Mouse (Mus musculus) heart, embryonic 13.5 days (tissue): ENCODE measurements around the gene Ckmt2. TPM values are rescaled to one million over a fixed set of nuclear protein-coding genes. Genes with fewer than 3 reads are reported as not detected.

Experiments
- ATAC-seq: fragments of 200-750 bp; cut with Nextera tagmentation; 2 replicates; pipeline ENCODE4 v1.8.0; 2017; ENCODE audit warnings: moderate TSS enrichment; ENCODE audit not compliant: insufficient number of reproducible peaks, low FRiP score, low TSS enrichment; ENCODE audit errors: extremely low read depth
- H3K27ac ChIP-seq: fragments of 300-500 bp; sonication (generic); replicated peaks from 2 replicates; pipeline ENCODE4 v1.5.1; 2015; ENCODE audit warnings: moderate library complexity, mild to moderate bottlenecking, inconsistent platforms
- H3K27me3 ChIP-seq: fragments of 300-500 bp; sonication (generic); replicated peaks from 2 replicates; pipeline ENCODE4 v1.6.1; 2015; ENCODE audit warnings: mild to moderate bottlenecking, inconsistent platforms
- H3K36me3 ChIP-seq: fragments of 300-500 bp; sonication (generic); 2 replicates; pipeline ENCODE4 v1.6.1; 2015; ENCODE audit warnings: mild to moderate bottlenecking, inconsistent platforms
- H3K4me1 ChIP-seq: fragments of 300-500 bp; sonication (generic); 2 replicates; pipeline ENCODE4 v1.6.1; 2015; ENCODE audit warnings: inconsistent platforms
- H3K4me2 ChIP-seq: fragments of 300-500 bp; sonication (generic); 2 replicates; pipeline ENCODE4 v1.6.1; 2015; ENCODE audit warnings: inconsistent platforms, mild to moderate bottlenecking, moderate library complexity
- H3K4me3 ChIP-seq: fragments of 300-500 bp; sonication (generic); 2 replicates; pipeline ENCODE4 v1.5.1; 2015; ENCODE audit warnings: moderate library complexity, mild to moderate bottlenecking, inconsistent platforms
- H3K9ac ChIP-seq: fragments of 300-500 bp; sonication (generic); 2 replicates; pipeline ENCODE4 v1.6.1; 2015; ENCODE audit warnings: inconsistent platforms, mild to moderate bottlenecking, moderate library complexity
- H3K9me3 ChIP-seq: fragments of 300-500 bp; sonication (generic); 2 replicates; pipeline ENCODE4 v1.6.1; 2016; ENCODE audit warnings: inconsistent platforms
- WGBS: fragments of 180-500 bp; shearing (Covaris S2); methylation state at CpG from one replicate; pipeline ENCODE4 v1.1.7; 2015; ENCODE audit warnings: mixed read lengths; 5-methylcytosine and 5-hydroxymethylcytosine counted together
- polyA plus RNA-seq: library from polyadenylated mRNA; unstranded; fragments of >200 nt; fragmentation: Nextera tagmentation; extraction: Ambion mirVana; gene quantifications from 2 replicates; pipeline ENCODE4 v1.2.1, GENCODE M21; 2015

Ckmt2 gene
- polyA plus RNA-seq, 1 experiment from 2014 or later: 14.6 TPM

- H3K4me3 ChIP-seq: no peak overlapping the region
- H3K4me1 ChIP-seq: no peaks in the 10 kb centered on the region
- ATAC-seq: no peak
- H3K9ac ChIP-seq: no peak overlapping the region
- H3K27ac ChIP-seq: no peak overlapping the region
- H3K9me3 ChIP-seq: peaks cover 7% of the 10 kb centered on the region
- H3K36me3 ChIP-seq: no peaks in the 10 kb centered on the region
- H3K27me3 ChIP-seq: no peaks in the 10 kb centered on the region
- no peak overlapping the region for H3K4me2 ChIP-seq
- WGBS: 83% methylated on average over 1 of the region's 1 CpGs
These were observed 8.1 kb downstream of the Ckmt2 start for GRCm38 (mm10) chr13:91868577-91868976.

- Histone ChIP-seq H3K27me3 (no peaks in the 10 kb centered on the region), H3K4me2 (no peak overlapping the region), H3K4me3 (no peak overlapping the region), H3K9ac (no peak overlapping the region), H3K4me1 (peaks cover 5% of the 10 kb centered on the region), H3K27ac (no peak overlapping the region), H3K36me3 (no peaks in the 10 kb centered on the region), H3K9me3 (no peaks in the 10 kb centered on the region)
- 76% methylated on average over 7 of the region's 7 CpGs for WGBS
- ATAC-seq: no peak
These were observed 17.9 kb downstream of the Ckmt2 start for GRCm38 (mm10) chr13:91858835-91859234.

- no peaks in the 10 kb centered on the region for H3K27me3 ChIP-seq
- H3K4me3 ChIP-seq: no peak overlapping the region
- H3K9me3 ChIP-seq: no peaks in the 10 kb centered on the region
- H3K4me2 ChIP-seq: no peak overlapping the region
- H3K9ac ChIP-seq: no peak overlapping the region
- ATAC-seq: no peak
- no peak overlapping the region for H3K27ac ChIP-seq
- H3K4me1 ChIP-seq: peaks cover 5% of the 10 kb centered on the region
- H3K36me3 ChIP-seq: no peaks in the 10 kb centered on the region
- WGBS: 53% methylated on average over 8 of the region's 8 CpGs
These were observed 19.3 kb downstream of the Ckmt2 start for GRCm38 (mm10) chr13:91857427-91857826.

GRCm38 (mm10) chr13:91854412-91854811 lies 22.3 kb downstream of the Ckmt2 start:
- ATAC-seq: no peak

GRCm38 (mm10) chr13:91827876-91828275 lies 48.8 kb downstream of the Ckmt2 start:
- Histone ChIP-seq H3K9me3 (no peaks in the 10 kb centered on the region), H3K9ac (no peak overlapping the region), H3K27ac (no peak overlapping the region), H3K4me3 (no peak overlapping the region), H3K36me3 (no peaks in the 10 kb centered on the region), H3K4me1 (no peaks in the 10 kb centered on the region), H3K27me3 (no peaks in the 10 kb centered on the region), H3K4me2 (no peak overlapping the region)
- no peak for ATAC-seq

More at GRCm38 (mm10) chr13:91854412-91854811, 22.3 kb downstream of the Ckmt2 start:
- Histone ChIP-seq H3K27me3 (no peaks in the 10 kb centered on the region), H3K27ac (no peak overlapping the region), H3K9ac (no peak overlapping the region), H3K9me3 (no peaks in the 10 kb centered on the region), H3K36me3 (no peaks in the 10 kb centered on the region), H3K4me1 (no peaks in the 10 kb centered on the region), H3K4me3 (no peak overlapping the region), H3K4me2 (no peak overlapping the region)
- 65% methylated on average over 3 of the region's 3 CpGs for WGBS

- 76% methylated on average over 2 of the region's 2 CpGs for WGBS
- H3K4me3 ChIP-seq: no peak overlapping the region
- H3K9ac ChIP-seq: no peak overlapping the region
- no peak for ATAC-seq
- H3K4me1 ChIP-seq: no peaks in the 10 kb centered on the region
- no peak overlapping the region for H3K27ac ChIP-seq
- H3K9me3 ChIP-seq: no peaks in the 10 kb centered on the region
- H3K4me2 ChIP-seq: no peak overlapping the region
- H3K36me3 ChIP-seq: no peaks in the 10 kb centered on the region
- no peaks in the 10 kb centered on the region for H3K27me3 ChIP-seq
These were observed 50.6 kb downstream of the Ckmt2 start for GRCm38 (mm10) chr13:91826066-91826465.

GRCm38 (mm10) chr13:91824845-91825550 lies 51.7 kb downstream of the Ckmt2 start:
- no peak overlapping the region for H3K27ac ChIP-seq
- no peak overlapping the region for H3K9ac ChIP-seq
- no peaks in the 10 kb centered on the region for H3K27me3 ChIP-seq
- no peaks in the 10 kb centered on the region for H3K4me1 ChIP-seq
- ATAC-seq: no peak
- H3K36me3 ChIP-seq: no peaks in the 10 kb centered on the region
- H3K4me2 ChIP-seq: no peak overlapping the region
- no peak overlapping the region for H3K4me3 ChIP-seq
- H3K9me3 ChIP-seq: no peaks in the 10 kb centered on the region
- WGBS: 70% methylated on average over 4 of the region's 4 CpGs

- WGBS: 69% methylated on average over 6 of the region's 6 CpGs
- no peak overlapping the region for H3K9ac ChIP-seq
- H3K27me3 ChIP-seq: no peaks in the 10 kb centered on the region
- H3K4me1 ChIP-seq: no peaks in the 10 kb centered on the region
- no peak overlapping the region for H3K4me2 ChIP-seq
- H3K27ac ChIP-seq: no peak overlapping the region
- H3K36me3 ChIP-seq: no peaks in the 10 kb centered on the region
- no peak overlapping the region for H3K4me3 ChIP-seq
- ATAC-seq: no peak
- H3K9me3 ChIP-seq: no peaks in the 10 kb centered on the region
These were observed 53.0 kb downstream of the Ckmt2 start for GRCm38 (mm10) chr13:91823735-91824134.

- Histone ChIP-seq H3K4me3 (no peak overlapping the region), H3K4me2 (no peak overlapping the region), H3K27me3 (no peaks in the 10 kb centered on the region), H3K9ac (no peak overlapping the region), H3K27ac (no peak overlapping the region), H3K4me1 (no peaks in the 10 kb centered on the region), H3K36me3 (no peaks in the 10 kb centered on the region), H3K9me3 (peaks cover 5% of the 10 kb centered on the region; the same call in 1 of the 2 replicates)
- 78% methylated on average over 5 of the region's 5 CpGs for WGBS
- ATAC-seq: no peak
These were observed 62.0 kb downstream of the Ckmt2 start for GRCm38 (mm10) chr13:91814670-91815069.

GRCm38 (mm10) chr13:91809476-91809875 lies 67.2 kb downstream of the Ckmt2 start:
- 0 out of 2 replicates have a peak, but pooled peaks cover under 1% of the 10 kb centered on the region for H3K9me3 ChIP-seq
- 39% methylated on average over 2 of the region's 2 CpGs for WGBS
- peaks cover 13% of the 10 kb centered on the region for H3K4me1 ChIP-seq
- H3K27me3 ChIP-seq: no peaks in the 10 kb centered on the region
- no peak overlapping the region for H3K9ac ChIP-seq
- no peak overlapping the region for H3K27ac ChIP-seq
- H3K4me2 ChIP-seq: no peak overlapping the region
- no peak for ATAC-seq
- H3K36me3 ChIP-seq: peaks cover 15% of the 10 kb centered on the region
- no peak overlapping the region for H3K4me3 ChIP-seq

- peaks cover 13% of the 10 kb centered on the region for H3K4me1 ChIP-seq
- no peaks in the 10 kb centered on the region for H3K27me3 ChIP-seq
- peak overlapping the region; percentile 98 for H3K9ac ChIP-seq
- peak overlapping the region; percentile 96 for H3K4me3 ChIP-seq
- no peak for ATAC-seq
- peak overlapping the region; percentile 71 for H3K4me2 ChIP-seq
- peak overlapping the region; percentile 95 for H3K27ac ChIP-seq
- 27% methylated on average over 20 of the region's 20 CpGs for WGBS
- H3K36me3 ChIP-seq: peaks cover 20% of the 10 kb centered on the region
- H3K9me3 ChIP-seq: no peaks in the 10 kb centered on the region
These were observed 68.7 kb downstream of the Ckmt2 start for GRCm38 (mm10) chr13:91807874-91808575.
